Mouse (Mus musculus) hindbrain, embryonic 14.5 days (tissue): Measurements from ENCODE around the gene Rdh9. TPM values are rescaled to one million over a fixed set of nuclear protein-coding genes. Genes with fewer than 3 reads are reported as not detected.

Experiments used
- ATAC-seq: fragments of 200-750 bp; cut with Nextera tagmentation; 2 replicates; pipeline ENCODE4 v1.8.0; 2017; ENCODE audit warnings: moderate number of reproducible peaks, mild to moderate bottlenecking, moderate TSS enrichment, moderate library complexity; ENCODE audit not compliant: low FRiP score
- DNase-seq: peaks from one replicate; pipeline ENCODE4 v3.0.0-alpha.2; 2015; ENCODE audit warnings: low spot score
- H3K27ac ChIP-seq: fragments of 300-500 bp; sonication (generic); 2 replicates; pipeline ENCODE4 v1.5.1; 2014; ENCODE audit warnings: mild to moderate bottlenecking, moderate library complexity
- H3K27me3 ChIP-seq: fragments of 300-500 bp; sonication (generic); 2 replicates; pipeline ENCODE4 v1.6.1; 2014; ENCODE audit warnings: mild to moderate bottlenecking, low read length, mixed read lengths; ENCODE audit not compliant: control insufficient read depth, insufficient read depth
- H3K36me3 ChIP-seq: fragments of 300-500 bp; sonication (generic); replicated peaks from 2 replicates; pipeline ENCODE4 v1.6.1; 2014; ENCODE audit not compliant: control insufficient read depth, insufficient read depth
- H3K4me1 ChIP-seq: fragments of 300-500 bp; sonication (generic); replicated peaks from 2 replicates; pipeline ENCODE4 v1.6.1; 2014; ENCODE audit warnings: antibody characterized with exemption, low read length, mixed read lengths; ENCODE audit not compliant: control insufficient read depth, insufficient read depth
- H3K4me2 ChIP-seq: fragments of 300-500 bp; sonication (generic); replicated peaks from 2 replicates; pipeline ENCODE4 v1.6.1; 2014; ENCODE audit warnings: mild to moderate bottlenecking, moderate library complexity
- H3K4me3 ChIP-seq: fragments of 300-500 bp; sonication (generic); replicated peaks from 2 replicates; pipeline ENCODE4 v1.5.1; 2014; ENCODE audit warnings: mild to moderate bottlenecking, low read length
- H3K9ac ChIP-seq: fragments of 300-500 bp; sonication (generic); 2 replicates; pipeline ENCODE4 v1.6.1; 2014
- H3K9me3 ChIP-seq: fragments of 300-500 bp; sonication (generic); 2 replicates; pipeline ENCODE4 v1.6.1; 2016; ENCODE audit warnings: low read length; ENCODE audit not compliant: control insufficient read depth
- WGBS: fragments of 180-500 bp; shearing (Covaris S2); extraction: QIAGEN DNeasy Blood & Tissue Kit; methylation state at CpG from one replicate; pipeline ENCODE4 v1.1.7; 2014; 5-methylcytosine and 5-hydroxymethylcytosine counted together
- polyA plus RNA-seq: library from polyadenylated mRNA; unstranded; fragments of >200 nt; fragmentation: Nextera tagmentation; extraction: Ambion mirVana; gene quantifications from 2 replicates; pipeline ENCODE4 v1.2.1, GENCODE M21; 2014

The Rdh9 gene
- 0.12 TPM in 1 of 2 replicates, not detected in the other for polyA plus RNA-seq

DNA sequence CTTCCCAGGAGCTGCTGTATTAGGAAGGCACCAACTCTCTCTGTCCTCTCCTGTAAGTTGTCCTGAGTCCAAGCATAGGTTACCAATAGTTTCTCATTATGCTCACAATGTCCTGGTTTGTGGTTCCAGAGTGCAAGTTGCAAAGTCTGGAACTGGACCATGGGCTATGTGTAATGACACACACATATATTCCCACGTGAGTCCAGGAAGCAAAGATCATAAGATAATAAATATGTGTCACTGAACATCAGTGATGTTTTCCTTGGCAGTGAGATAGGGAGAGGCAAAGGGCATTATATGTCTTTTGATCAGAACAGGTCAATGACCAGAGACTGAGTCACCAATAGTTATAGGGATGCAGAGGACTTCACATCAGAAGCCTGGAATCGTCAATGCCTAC, at the start of gene Rdh9:
Gene Rdh9, plus strand, starts transcription at position 376 of the 400 bp plus-strand sequence.
- Histone ChIP-seq H3K36me3 (no peaks in the 10 kb centered on the region), H3K4me3 (no peak within 1 kb of the TSS), H3K27ac (no peak within 1 kb of the TSS), H3K4me2 (no peak within 1 kb of the TSS), H3K4me1 (no peaks in the 10 kb centered on the region), H3K9ac (no peak within 1 kb of the TSS), H3K27me3 (no peaks in the 10 kb centered on the region), H3K9me3 (no peaks in the 10 kb centered on the region)
- no peak for ATAC-seq
- WGBS = 87% methylated on average over 2 of the region's 2 CpGs
- no peak for DNase-seq

DNA sequence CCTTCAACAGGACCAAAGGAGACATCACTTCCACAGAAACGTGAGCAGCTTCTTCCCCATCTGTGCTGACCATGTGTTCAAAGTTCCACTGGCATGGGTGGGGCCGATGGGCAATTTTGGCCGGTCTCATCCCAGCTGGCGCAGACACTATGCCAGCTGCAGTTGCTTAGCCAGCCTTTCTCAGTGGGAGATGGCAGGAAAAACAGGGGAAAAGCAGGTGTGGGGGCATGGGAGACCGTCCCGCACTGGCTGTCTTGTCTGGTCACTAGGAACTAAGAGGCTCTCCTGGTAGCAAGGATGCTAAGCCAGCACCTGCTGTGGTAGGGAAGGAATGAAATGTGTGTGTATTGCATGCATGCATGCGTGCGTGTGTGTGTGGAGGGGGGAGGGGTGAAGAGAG, 47.7 kb upstream of the Rdh9 start:
- WGBS = 71% methylated on average over 8 of the region's 8 CpGs
- no peak overlapping the region for H3K4me2 ChIP-seq
- ATAC-seq = no peak; the same call in 1 of the 2 replicates
- no peak for DNase-seq
- no peaks in the 10 kb centered on the region for H3K36me3 ChIP-seq
- H3K27me3 ChIP-seq = no peaks in the 10 kb centered on the region
- H3K27ac ChIP-seq = no peak overlapping the region
- no peak overlapping the region for H3K4me3 ChIP-seq
- H3K4me1 ChIP-seq = 0 out of 2 replicates have a peak, but pooled peaks cover 4% of the 10 kb centered on the region
- no peak overlapping the region for H3K9ac ChIP-seq
- no peaks in the 10 kb centered on the region for H3K9me3 ChIP-seq

GRCm38 (mm10) chr10:127730285-127730932, 45.8 kb upstream of the Rdh9 start:
- H3K9me3 ChIP-seq = no peaks in the 10 kb centered on the region
- no peak overlapping the region for H3K4me3 ChIP-seq
- 57% methylated on average over 11 of the region's 11 CpGs for WGBS
- H3K4me1 ChIP-seq = 0 out of 2 replicates have a peak, but pooled peaks cover 4% of the 10 kb centered on the region
- no peak overlapping the region for H3K4me2 ChIP-seq
- DNase-seq = no peak
- no peak for ATAC-seq
- no peaks in the 10 kb centered on the region for H3K27me3 ChIP-seq
- no peak overlapping the region for H3K9ac ChIP-seq
- no peak overlapping the region for H3K27ac ChIP-seq
- H3K36me3 ChIP-seq = no peaks in the 10 kb centered on the region

- DNase-seq = no peak
- Histone ChIP-seq H3K4me1 (0 out of 2 replicates have a peak, but pooled peaks cover 4% of the 10 kb centered on the region), H3K27me3 (no peaks in the 10 kb centered on the region), H3K36me3 (no peaks in the 10 kb centered on the region), H3K4me3 (no peak overlapping the region), H3K9me3 (no peaks in the 10 kb centered on the region), H3K9ac (no peak overlapping the region), H3K4me2 (no peak overlapping the region), H3K27ac (no peak overlapping the region)
- 37% methylated on average over 9 of the region's 9 CpGs for WGBS
- ATAC-seq = no peak
Observed at GRCm38 (mm10) chr10:127730933-127731310, 45.3 kb upstream of the Rdh9 start.

GRCm38 (mm10) chr10:127731397-127731796, 44.8 kb upstream of the Rdh9 start:
- no peak overlapping the region for H3K4me2 ChIP-seq
- DNase-seq (no peak), ATAC-seq (no peak)
- H3K27me3 ChIP-seq = no peaks in the 10 kb centered on the region
- no peak overlapping the region for H3K4me3 ChIP-seq
- no peaks in the 10 kb centered on the region for H3K36me3 ChIP-seq
- 0 out of 2 replicates have a peak, but pooled peaks cover 4% of the 10 kb centered on the region for H3K4me1 ChIP-seq
- no peak overlapping the region for H3K27ac ChIP-seq
- no peak overlapping the region for H3K9ac ChIP-seq
- no peaks in the 10 kb centered on the region for H3K9me3 ChIP-seq
- 43% methylated on average over 5 of the region's 5 CpGs for WGBS

- 0 out of 2 replicates have a peak, but pooled peaks cover 4% of the 10 kb centered on the region for H3K4me1 ChIP-seq
- no peaks in the 10 kb centered on the region for H3K27me3 ChIP-seq
- WGBS = 54% methylated on average over 5 of the region's 5 CpGs
- H3K27ac ChIP-seq = no peak overlapping the region
- H3K9ac ChIP-seq = no peak overlapping the region
- ATAC-seq = no peak
- DNase-seq = peak; percentile 67
- no peak overlapping the region for H3K4me2 ChIP-seq
- H3K4me3 ChIP-seq = no peak overlapping the region
- no peaks in the 10 kb centered on the region for H3K36me3 ChIP-seq
- no peaks in the 10 kb centered on the region for H3K9me3 ChIP-seq
Observed at GRCm38 (mm10) chr10:127734434-127734833, 41.8 kb upstream of the Rdh9 start.

DNA sequence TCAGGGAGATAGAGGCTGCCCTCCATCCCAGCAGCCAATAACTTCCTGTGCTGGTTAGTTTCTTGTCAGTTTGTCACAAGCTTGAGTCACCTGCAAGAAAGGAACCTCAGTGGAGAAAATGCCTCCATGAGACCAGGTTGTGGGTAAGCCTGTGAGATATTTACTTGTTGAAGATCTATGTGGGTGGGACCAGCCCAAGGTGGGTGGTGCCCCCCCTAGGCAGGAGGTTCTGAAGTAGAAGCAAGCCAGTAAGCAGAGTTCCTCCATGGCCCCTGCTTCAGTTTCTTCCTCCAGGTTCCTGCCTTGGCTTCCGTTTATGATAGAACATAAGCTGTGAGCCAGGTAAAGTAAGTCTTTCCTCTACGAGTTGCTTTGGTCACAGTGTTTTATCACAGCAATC, 39.9 kb upstream of the Rdh9 start:
- Histone ChIP-seq H3K27me3 (no peaks in the 10 kb centered on the region), H3K36me3 (peaks cover under 1% of the 10 kb centered on the region; the same call in 1 of the 2 replicates), H3K9me3 (no peaks in the 10 kb centered on the region), H3K4me1 (peaks cover 12% of the 10 kb centered on the region), H3K27ac (no peak overlapping the region), H3K9ac (no peak overlapping the region), H3K4me2 (no peak overlapping the region), H3K4me3 (no peak overlapping the region)
- 83% methylated on average over 2 of the region's 2 CpGs for WGBS
- DNase-seq (no peak), ATAC-seq (no peak)

DNA sequence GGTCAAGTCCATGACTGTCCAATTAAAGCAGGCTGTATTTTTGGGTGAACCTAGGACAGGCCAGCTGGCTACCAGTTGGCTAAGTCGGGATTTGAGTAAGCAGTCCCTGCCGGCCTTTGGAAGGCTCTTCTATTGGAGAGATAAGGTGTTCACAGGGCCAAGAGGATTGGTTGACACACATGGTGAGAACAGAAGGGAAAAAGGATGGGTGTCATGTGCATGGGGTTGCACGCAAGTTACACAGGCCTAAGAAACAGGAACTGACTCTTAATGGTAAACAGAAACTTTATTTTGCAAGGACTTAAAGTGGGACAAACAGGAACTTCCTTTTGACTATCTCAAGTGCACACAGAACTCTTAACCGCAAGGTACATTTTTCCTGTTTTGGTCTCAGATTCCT, 39.3 kb upstream of the Rdh9 start:
- WGBS = 80% methylated on average over 4 of the region's 4 CpGs
- Histone ChIP-seq H3K9ac (no peak overlapping the region), H3K36me3 (peaks cover 7% of the 10 kb centered on the region), H3K4me2 (no peak overlapping the region), H3K4me1 (peaks cover 12% of the 10 kb centered on the region), H3K9me3 (no peaks in the 10 kb centered on the region), H3K27me3 (no peaks in the 10 kb centered on the region), H3K4me3 (no peak overlapping the region), H3K27ac (no peak overlapping the region)
- no peak for ATAC-seq
- DNase-seq = no peak

GRCm38 (mm10) chr10:127737552-127737951, 38.6 kb upstream of the Rdh9 start:
- Histone ChIP-seq H3K27ac (no peak overlapping the region), H3K36me3 (peaks cover 14% of the 10 kb centered on the region), H3K4me3 (no peak overlapping the region), H3K4me2 (no peak overlapping the region), H3K9ac (no peak overlapping the region), H3K27me3 (no peaks in the 10 kb centered on the region), H3K9me3 (no peaks in the 10 kb centered on the region), H3K4me1 (peaks cover 12% of the 10 kb centered on the region)
- DNase-seq (no peak), ATAC-seq (no peak)
- WGBS = 21% methylated on average over 2 of the region's 2 CpGs
